28 mouse cellular contexts compared by ENCODE assay signal in genomic region chr5:90861876-90862375, GRCm38 (mm10). TPM values are rescaled to one million over a fixed set of nuclear protein-coding genes. Genes with fewer than 3 reads are reported as not detected.
"Had no signal": no experiment of that assay in that cellular context is flagged by ENCODE, and none has a peak within 500 bp of the region (broad histone marks: within the 10 kb centered on the region; RNA-seq: fewer than 3 reads in every experiment).

No protein-coding gene starts in this region.

- H3K9me3 ChIP-seq: intestine, embryonic 15.5 days; limb, embryonic 12.5 days; limb, embryonic 15.5 days; liver, embryonic 12.5 days; liver, embryonic 15.5 days; midbrain, embryonic 12.5 days; midbrain, embryonic 15.5 days had no signal

- DNase-seq: kidney, adult 18-20 months; kidney, adult 9 months; kidney, postnatal 14 days; kidney, postnatal 4 days; left cerebral cortex, postnatal 4 days; lung, adult 2 months; lung, postnatal 36 days; right cerebral cortex, postnatal 14 days; right cerebral cortex, postnatal 4 days; thymus, adult 2 months; thymus, postnatal 25 days had no signal

- ATAC-seq: intestine, embryonic 15.5 days; liver, embryonic 12.5 days; midbrain, embryonic 15.5 days had no signal

- H3K9ac ChIP-seq: intestine, embryonic 15.5 days; limb, embryonic 12.5 days; limb, embryonic 15.5 days; liver, embryonic 12.5 days; liver, embryonic 15.5 days; midbrain, embryonic 12.5 days; midbrain, embryonic 15.5 days had no signal

- H3K4me1 ChIP-seq: intestine, embryonic 15.5 days; limb, embryonic 12.5 days; liver, embryonic 12.5 days; liver, embryonic 15.5 days; midbrain, embryonic 12.5 days; midbrain, embryonic 15.5 days had no signal

- H3K27ac ChIP-seq: intestine, embryonic 15.5 days; limb, embryonic 12.5 days; limb, embryonic 15.5 days; liver, embryonic 12.5 days; liver, embryonic 15.5 days; midbrain, embryonic 12.5 days; midbrain, embryonic 15.5 days; stomach, postnatal 0 days had no signal

- H3K27me3 ChIP-seq: intestine, embryonic 15.5 days; limb, embryonic 15.5 days; liver, embryonic 12.5 days; liver, embryonic 15.5 days; midbrain, embryonic 12.5 days; midbrain, embryonic 15.5 days had no signal

- H3K36me3 ChIP-seq: intestine, embryonic 15.5 days; limb, embryonic 12.5 days; limb, embryonic 15.5 days; liver, embryonic 12.5 days; liver, embryonic 15.5 days; midbrain, embryonic 12.5 days; midbrain, embryonic 15.5 days had no signal

- H3K4me2 ChIP-seq: intestine, embryonic 15.5 days; limb, embryonic 12.5 days; limb, embryonic 15.5 days; liver, embryonic 12.5 days; liver, embryonic 15.5 days; midbrain, embryonic 12.5 days; midbrain, embryonic 15.5 days had no signal

- H3K4me3 ChIP-seq: intestine, embryonic 15.5 days; limb, embryonic 12.5 days; limb, embryonic 15.5 days; liver, embryonic 12.5 days; liver, embryonic 15.5 days; midbrain, embryonic 12.5 days; midbrain, embryonic 15.5 days had no signal

RNA-seq across cellular contexts. Expression of gene Cxcl1, which starts 29.1 kb away (rescaled TPM):
- total RNA-seq: monocyte, adult 5-6 weeks had no signal
- polyA plus RNA-seq: midbrain, embryonic 12.5 days; neural tube, embryonic 11.5 days; neural tube, embryonic 14.5 days had no signal

RNA-seq across cellular contexts. Expression of gene Cxcl2, which starts 41.7 kb away (rescaled TPM):
- total RNA-seq: layer of hippocampus, adult 18-20 months; layer of hippocampus, postnatal 14 days; left cerebral cortex, adult 8-10 months; left cerebral cortex, postnatal 14 days; left cerebral cortex, postnatal 4 days had no signal
- polyA plus RNA-seq: limb, embryonic 12.5 days; limb, embryonic 15.5 days; liver, embryonic 12.5 days; liver, embryonic 15.5 days; lung, embryonic 16.5 days; midbrain, embryonic 12.5 days; midbrain, embryonic 15.5 days; neural tube, embryonic 11.5 days; neural tube, embryonic 14.5 days; stomach, embryonic 14.5 days had no signal
